Mouse (Mus musculus) limb, embryonic 11.5 days (tissue): ENCODE data around the gene Krtap13-1. TPM values are rescaled to one million over a fixed set of nuclear protein-coding genes. Genes with fewer than 3 reads are reported as not detected.
A peak's percentile ranks its signal among the peaks of the same experiment; 100 is the strongest.

ENCODE experiments used
- ATAC-seq: fragments of 200-750 bp; cut with Nextera tagmentation; 2 replicates; pipeline ENCODE4 v1.8.0; 2017; ENCODE audit warnings: low read depth; ENCODE audit not compliant: insufficient number of reproducible peaks, low FRiP score, low TSS enrichment
- DNase-seq: peaks from one replicate; pipeline ENCODE4 v3.0.0-alpha.2; 2015; ENCODE audit warnings: low spot score
- H3K27ac ChIP-seq: fragments of 300-500 bp; sonication (generic); replicated peaks from 2 replicates; pipeline ENCODE4 v1.5.1; 2014; ENCODE audit warnings: low read depth, mild to moderate bottlenecking, low read length
- H3K27me3 ChIP-seq: fragments of 300-500 bp; sonication (generic); 2 replicates; pipeline ENCODE4 v1.6.1; 2014; ENCODE audit warnings: mild to moderate bottlenecking, low read length, mixed read lengths; ENCODE audit not compliant: control insufficient read depth, insufficient read depth
- H3K36me3 ChIP-seq: fragments of 300-500 bp; sonication (generic); 2 replicates; pipeline ENCODE4 v1.6.1; 2014; ENCODE audit warnings: mild to moderate bottlenecking, low read length, moderate library complexity, mixed read lengths; ENCODE audit not compliant: control insufficient read depth, insufficient read depth
- H3K4me1 ChIP-seq: fragments of 300-500 bp; sonication (generic); 2 replicates; pipeline ENCODE4 v1.6.1; 2014; ENCODE audit warnings: low read length, mixed read lengths; ENCODE audit not compliant: control insufficient read depth, insufficient read depth
- H3K4me2 ChIP-seq: fragments of 300-500 bp; sonication (generic); 2 replicates; pipeline ENCODE4 v1.6.1; 2014; ENCODE audit warnings: low read depth, mild to moderate bottlenecking, moderate library complexity; ENCODE audit not compliant: severe bottlenecking
- H3K4me3 ChIP-seq: fragments of 300-500 bp; sonication (generic); 2 replicates; pipeline ENCODE4 v1.5.1; 2014; ENCODE audit warnings: low read depth, low read length
- H3K9ac ChIP-seq: fragments of 300-500 bp; sonication (generic); 2 replicates; pipeline ENCODE4 v1.6.1; 2014; ENCODE audit warnings: mild to moderate bottlenecking, low read length
- H3K9me3 ChIP-seq: fragments of 300-500 bp; sonication (generic); 2 replicates; pipeline ENCODE4 v1.6.1; 2016; ENCODE audit warnings: low read length; ENCODE audit not compliant: control insufficient read depth
- WGBS: fragments of 180-500 bp; shearing (Covaris S2); extraction: QIAGEN DNeasy Blood & Tissue Kit; methylation state at CpG from one replicate; pipeline ENCODE4 v1.1.7; 2014; 5-methylcytosine and 5-hydroxymethylcytosine counted together
- polyA plus RNA-seq: library from polyadenylated mRNA; unstranded; fragments of >200 nt; fragmentation: Nextera tagmentation; extraction: Ambion mirVana; gene quantifications from 2 replicates; pipeline ENCODE4 v1.2.1, GENCODE M21; 2014

Krtap13-1 gene
- not detected in 2 replicates for polyA plus RNA-seq

GRCm38 (mm10) chr16:88728812-88729275 lies at the start of gene Krtap13-1:
Krtap13-1 (plus strand) TSS chr16:88728862.
- no peaks in the 10 kb centered on the region for H3K36me3 ChIP-seq
- H3K4me1 ChIP-seq: no peaks in the 10 kb centered on the region
- no peak for ATAC-seq
- no peak within 1 kb of the TSS for H3K27ac ChIP-seq
- no peak within 1 kb of the TSS for H3K9ac ChIP-seq
- DNase-seq: no peak
- WGBS: 78% methylated on average over 4 of the region's 4 CpGs
- no peaks in the 10 kb centered on the region for H3K9me3 ChIP-seq
- H3K27me3 ChIP-seq: no peaks in the 10 kb centered on the region
- H3K4me2 ChIP-seq: no peak within 1 kb of the TSS
- no peak within 1 kb of the TSS for H3K4me3 ChIP-seq

DNA sequence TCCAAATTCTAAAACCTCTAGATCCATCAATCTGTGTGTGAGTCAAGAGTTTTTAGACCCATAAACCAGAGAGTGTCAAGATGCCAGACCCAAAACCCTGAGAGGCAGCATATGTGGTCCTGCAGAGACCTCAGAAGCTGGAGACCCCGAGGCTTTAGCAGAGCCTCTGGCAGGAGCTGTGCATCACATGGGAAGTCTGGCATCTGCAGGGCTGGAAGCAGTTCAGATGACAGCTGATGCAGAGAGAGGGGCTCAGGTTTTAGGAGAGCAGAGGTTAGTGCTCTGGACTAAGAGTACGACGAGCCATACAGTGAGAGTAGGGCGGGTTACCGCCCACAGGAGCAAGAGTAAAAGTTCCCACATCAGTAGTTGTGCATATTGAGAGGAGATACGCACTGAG lies 49.6 kb upstream of the Krtap13-1 start:
- no peak overlapping the region for H3K4me3 ChIP-seq
- ATAC-seq: no peak; the same call in 1 of the 2 replicates
- no peaks in the 10 kb centered on the region for H3K27me3 ChIP-seq
- no peaks in the 10 kb centered on the region for H3K9me3 ChIP-seq
- WGBS: 79% methylated on average over 6 of the region's 6 CpGs
- no peak overlapping the region for H3K27ac ChIP-seq
- DNase-seq: no peak
- H3K4me1 ChIP-seq: no peaks in the 10 kb centered on the region
- H3K9ac ChIP-seq: no peak overlapping the region
- H3K36me3 ChIP-seq: no peaks in the 10 kb centered on the region
- no peak overlapping the region for H3K4me2 ChIP-seq

DNA sequence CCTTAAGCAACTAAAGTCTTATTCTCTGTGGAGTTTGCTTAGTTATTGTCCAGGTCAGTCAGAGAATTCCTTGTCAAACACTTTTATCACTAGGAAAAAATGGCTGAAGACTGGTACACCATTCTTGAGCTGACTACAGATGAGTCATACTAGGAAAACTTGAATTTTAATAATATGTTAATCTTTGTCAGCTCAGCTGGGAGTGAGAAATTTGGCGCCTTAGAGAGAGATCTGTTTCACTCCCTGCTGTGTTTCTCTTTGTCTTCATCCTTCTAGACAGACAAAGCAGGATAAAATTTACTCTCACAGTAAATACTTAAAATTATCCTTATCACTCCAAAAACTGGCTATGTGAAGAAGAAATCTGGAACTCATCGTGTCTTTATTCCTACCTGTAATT lies 47.4 kb upstream of the Krtap13-1 start:
- H3K4me1 ChIP-seq: no peaks in the 10 kb centered on the region
- no peak overlapping the region for H3K27ac ChIP-seq
- no peak overlapping the region for H3K4me2 ChIP-seq
- H3K9me3 ChIP-seq: no peaks in the 10 kb centered on the region
- ATAC-seq (no peak), DNase-seq (no peak)
- no peaks in the 10 kb centered on the region for H3K36me3 ChIP-seq
- no peak overlapping the region for H3K9ac ChIP-seq
- H3K4me3 ChIP-seq: no peak overlapping the region
- WGBS: 68% methylated on average over 2 of the region's 2 CpGs
- no peaks in the 10 kb centered on the region for H3K27me3 ChIP-seq

- H3K27me3 ChIP-seq: no peaks in the 10 kb centered on the region
- no peak overlapping the region for H3K27ac ChIP-seq
- WGBS: 68% methylated on average over 4 of the region's 4 CpGs
- no peak overlapping the region for H3K4me3 ChIP-seq
- H3K9ac ChIP-seq: no peak overlapping the region
- no peak overlapping the region for H3K4me2 ChIP-seq
- no peaks in the 10 kb centered on the region for H3K9me3 ChIP-seq
- no peaks in the 10 kb centered on the region for H3K36me3 ChIP-seq
- ATAC-seq (no peak), DNase-seq (no peak)
- H3K4me1 ChIP-seq: no peaks in the 10 kb centered on the region
These were observed 32.4 kb upstream of the Krtap13-1 start for GRCm38 (mm10) chr16:88696256-88696655.

- Histone ChIP-seq H3K9ac (no peak overlapping the region), H3K9me3 (no peaks in the 10 kb centered on the region), H3K27me3 (no peaks in the 10 kb centered on the region), H3K4me1 (no peaks in the 10 kb centered on the region), H3K4me3 (no peak overlapping the region), H3K27ac (no peak overlapping the region), H3K4me2 (no peak overlapping the region), H3K36me3 (no peaks in the 10 kb centered on the region)
- DNase-seq (peak; percentile 42), ATAC-seq (peak; percentile 60; the same call in 1 of the 2 replicates)
- 52% methylated on average over 4 of the region's 4 CpGs for WGBS
These were observed 27.4 kb upstream of the Krtap13-1 start for GRCm38 (mm10) chr16:88701072-88701864.

GRCm38 (mm10) chr16:88707496-88708012 lies 21.1 kb upstream of the Krtap13-1 start, which contains the start of gene 2310061N02Rik:
2310061N02Rik (minus strand) TSS chr16:88707962.
- H3K4me3 ChIP-seq: no peak within 1 kb of the TSS
- DNase-seq (no peak), ATAC-seq (no peak)
- H3K36me3 ChIP-seq: no peaks in the 10 kb centered on the region
- no peaks in the 10 kb centered on the region for H3K9me3 ChIP-seq
- WGBS: 90% methylated on average over 10 of the region's 10 CpGs
- H3K4me1 ChIP-seq: no peaks in the 10 kb centered on the region
- no peaks in the 10 kb centered on the region for H3K27me3 ChIP-seq
- no peak within 1 kb of the TSS for H3K9ac ChIP-seq
- no peak within 1 kb of the TSS for H3K4me2 ChIP-seq
- no peak within 1 kb of the TSS for H3K27ac ChIP-seq

DNA sequence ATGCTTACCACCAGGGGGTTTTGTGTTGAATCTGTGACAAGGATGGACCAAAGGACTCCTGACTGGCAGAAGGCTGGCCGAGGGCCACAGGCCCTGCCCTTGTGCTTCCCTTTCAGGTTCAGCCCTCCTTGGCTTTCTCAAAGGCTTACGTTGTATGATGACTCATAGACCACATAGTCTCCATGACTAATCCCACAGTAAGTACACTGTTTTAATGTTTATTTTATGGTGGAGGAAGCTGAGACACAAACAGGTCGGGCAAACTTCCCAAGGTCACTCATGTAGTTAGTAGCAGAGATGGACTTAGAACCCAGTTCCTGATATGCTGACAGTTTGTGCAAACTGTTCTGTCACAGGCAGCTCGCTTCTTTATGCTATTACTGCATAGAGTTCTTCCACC lies 17.9 kb upstream of the Krtap13-1 start:
- DNase-seq: no peak
- Histone ChIP-seq H3K4me1 (no peaks in the 10 kb centered on the region), H3K36me3 (no peaks in the 10 kb centered on the region), H3K9ac (no peak overlapping the region), H3K9me3 (no peaks in the 10 kb centered on the region), H3K27me3 (no peaks in the 10 kb centered on the region), H3K27ac (no peak overlapping the region), H3K4me3 (no peak overlapping the region), H3K4me2 (no peak overlapping the region)
- ATAC-seq: no peak
- 81% methylated on average over 4 of the region's 4 CpGs for WGBS

DNA sequence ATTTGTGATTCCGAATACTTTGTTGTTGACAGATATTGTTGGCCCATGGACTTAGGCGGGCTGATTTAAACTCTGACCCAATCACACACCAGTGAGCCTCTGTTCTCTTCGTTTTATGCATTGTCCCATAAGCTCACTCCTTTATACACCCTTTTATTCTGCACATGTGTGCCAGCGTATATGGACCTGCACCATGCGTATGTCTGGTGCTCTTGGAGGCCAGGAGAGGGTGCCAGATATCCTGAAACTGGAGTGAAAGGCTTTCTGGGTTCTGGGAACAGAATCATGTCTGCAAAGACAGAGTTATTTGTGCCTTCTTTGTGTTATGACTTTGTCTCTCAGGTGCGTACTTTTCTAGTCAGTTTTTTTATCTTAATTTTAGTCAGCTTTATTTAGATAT lies 17.4 kb upstream of the Krtap13-1 start:
- ATAC-seq (no peak), DNase-seq (no peak)
- no peaks in the 10 kb centered on the region for H3K9me3 ChIP-seq
- H3K27me3 ChIP-seq: no peaks in the 10 kb centered on the region
- WGBS: 81% methylated on average over 6 of the region's 6 CpGs
- H3K36me3 ChIP-seq: no peaks in the 10 kb centered on the region
- no peaks in the 10 kb centered on the region for H3K4me1 ChIP-seq
- no peak overlapping the region for H3K4me2 ChIP-seq
- H3K9ac ChIP-seq: no peak overlapping the region
- no peak overlapping the region for H3K27ac ChIP-seq
- H3K4me3 ChIP-seq: no peak overlapping the region
